Mouse (Mus musculus): ENCODE results near the gene Ncbp3. TPM values are rescaled to one million over a fixed set of nuclear protein-coding genes. Genes with fewer than 3 reads are reported as not detected.

Ncbp3 gene
- total and polyA plus RNA-seq, 3 experiments = 8.4 to 9.3 TPM; not detected in 1

GRCm38 (mm10) chr11:73052795-73053194 lies 5.2 kb downstream of the Ncbp3 start (continued):
- TF ChIP-seq MAZ (IDR thresholded peaks at IDR 0.05; ENCODE audit: low read depth, low read length) (0 out of 2 replicates have a peak, but pooled peaks have one; percentile 25), MAX (IDR thresholded peaks at IDR 0.05; ENCODE audit: low read length) (no peak)

GRCm38 (mm10) chr11:73057701-73058100 lies 10.1 kb downstream of the Ncbp3 start:
- TF ChIP-seq NELFE (IDR thresholded peaks at IDR 0.05; ENCODE audit: low read depth, low read length) (no peak), CTCF (IDR thresholded peaks at IDR 0.05 in 2 of 3, conservative IDR thresholded peaks at IDR 0.05 in 1 of 3; ENCODE audit: control insufficient read depth in 1 of 3, insufficient read depth in 1 of 3, low read depth in 2 of 3, low read length in 3 of 3, poor library complexity in 1 of 3, severe bottlenecking in 1 of 3) (no peak), MEF2A (IDR thresholded peaks at IDR 0.05; ENCODE audit: extremely low read depth, insufficient replicate concordance, low read depth, low read length, poor library complexity, severe bottlenecking) (no peak), NRF1 (IDR thresholded peaks at IDR 0.05; ENCODE audit: insufficient read depth, low read depth, low read length, poor library complexity, severe bottlenecking) (no peak), HCFC1 (IDR thresholded peaks at IDR 0.05; ENCODE audit: low read depth, low read length) (no peak), RCOR1 (IDR thresholded peaks at IDR 0.05; ENCODE audit: low read depth, low read length) (no peak), ZC3H11A (IDR thresholded peaks at IDR 0.05; ENCODE audit: low read depth, low read length) (no peak), POLR2AphosphoS2 (IDR thresholded peaks at IDR 0.05; ENCODE audit: low read length) (no peak), JUND (IDR thresholded peaks at IDR 0.05; ENCODE audit: low read depth, low read length) (no peak), ZKSCAN1 (IDR thresholded peaks at IDR 0.05; ENCODE audit: low read depth, low read length) (no peak), POLR2AphosphoS5 (IDR thresholded peaks at IDR 0.05; ENCODE audit: borderline replicate concordance, low read depth, low read length) (no peak), ETS1 (IDR thresholded peaks at IDR 0.05; ENCODE audit: low read depth, low read length) (no peak), CHD2 (IDR thresholded peaks at IDR 0.05; ENCODE audit: low read length) (no peak), MXI1 (IDR thresholded peaks at IDR 0.05; ENCODE audit: low read depth, low read length) (no peak), SMC3 (IDR thresholded peaks at IDR 0.05; ENCODE audit: low read depth, low read length) (no peak), BHLHE40 (IDR thresholded peaks at IDR 0.05; ENCODE audit: borderline replicate concordance, low read depth, low read length) (no peak), E2F4 (IDR thresholded peaks at IDR 0.05; ENCODE audit: borderline replicate concordance, low read depth, low read length) (no peak), ELF1 (IDR thresholded peaks at IDR 0.05; ENCODE audit: low read depth, low read length) (no peak)
- peaks cover 6 to 8% of the 10 kb centered on the region in 2 experiments for H3K4me1 ChIP-seq (ENCODE audit: control insufficient read depth in 1 of 2, insufficient read depth in 2 of 2, low read length in 2 of 2)
- H3K36me3 ChIP-seq (ENCODE audit: control insufficient read depth in 1 of 2, insufficient read depth in 2 of 2, low read length in 2 of 2) = peaks cover 10 to 14% of the 10 kb centered on the region in 2 experiments
- no peak overlapping the region for H3K27ac ChIP-seq (ENCODE audit: control insufficient read depth, low read depth, low read length)
- H3K9ac ChIP-seq (ENCODE audit: control insufficient read depth, low read depth, low read length, poor library complexity, severe bottlenecking) = no peak overlapping the region
- no peaks in the 10 kb centered on the region for H3K9me3 ChIP-seq (replicated peaks; ENCODE audit: insufficient read depth, low read length)
- no peak overlapping the region for H3K4me3 ChIP-seq (ENCODE audit: control insufficient read depth in 1 of 2, insufficient read depth in 1 of 2, low read depth in 2 of 2, low read length in 2 of 2)
- DNase-seq (ENCODE audit: low read depth, low spot score) = no peak
- peaks cover 2% of the 10 kb centered on the region; the same call in 1 of the 2 replicates for H3K79me2 ChIP-seq (ENCODE audit: control insufficient read depth, insufficient read depth, low read length, poor library complexity)
- H3K27me3 ChIP-seq (ENCODE audit: control insufficient read depth in 1 of 2, insufficient read depth in 2 of 2, low read length in 2 of 2) = no peaks in the 10 kb centered on the region

All from MEL (cell line).